Mouse (Mus musculus) lung, adult 18-20 months (tissue): ENCODE measurements around the gene Gm28374.

ENCODE experiments used
- DNase-seq, 2 experiments: peaks; one replicate each; pipeline ENCODE4 v3.0.0; 2022; ENCODE audit warnings: mixed read lengths in 2 of 2

Gene Gm28374

GRCm38 (mm10) chr19:6082156-6082555 is at the start of gene Gm28374:
TSS of gene Gm28374 (minus strand) at chr19:6082256.
- no peak for DNase-seq

- peak in 1 of 2 experiments; percentile 28 for DNase-seq
Observed at GRCm38 (mm10) chr19:6130414-6131128, 48.5 kb upstream of the Gm28374 start.

GRCm38 (mm10) chr19:6127760-6128341 is 45.8 kb upstream of the Gm28374 start, which contains the start of gene Snx15:
TSS of gene Snx15 (minus strand) at chr19:6128304.
- DNase-seq: peak; percentile 97 to 98

- DNase-seq: no peak
Observed at GRCm38 (mm10) chr19:6126789-6127580, 44.9 kb upstream of the Gm28374 start.

GRCm38 (mm10) chr19:6126289-6126688 is 44.2 kb upstream of the Gm28374 start:
- peak in 1 of 2 experiments; percentile 56 for DNase-seq

- no peak for DNase-seq
Observed at GRCm38 (mm10) chr19:6124898-6125297, 42.8 kb upstream of the Gm28374 start.

- DNase-seq: no peak
Observed at GRCm38 (mm10) chr19:6123330-6123729, 41.3 kb upstream of the Gm28374 start.

- no peak for DNase-seq
Observed at GRCm38 (mm10) chr19:6121761-6122160, 39.7 kb upstream of the Gm28374 start.

GRCm38 (mm10) chr19:6118677-6119185 is 36.7 kb upstream of the Gm28374 start:
- DNase-seq: peak in 1 of 2 experiments; percentile 27

GRCm38 (mm10) chr19:6117986-6118676 is 36.1 kb upstream of the Gm28374 start, which contains the start of gene Sac3d1:
TSS of gene Sac3d1 (minus strand) at chr19:6118650.
- DNase-seq: peak; percentile 92 to 93

- DNase-seq: no peak
Observed at GRCm38 (mm10) chr19:6117346-6117985, 35.4 kb upstream of the Gm28374 start.

- DNase-seq: no peak
Observed at GRCm38 (mm10) chr19:6116113-6116850, 34.2 kb upstream of the Gm28374 start.

GRCm38 (mm10) chr19:6113116-6113515 is 31.1 kb upstream of the Gm28374 start:
- DNase-seq: no peak

- DNase-seq: no peak
Observed at GRCm38 (mm10) chr19:6105586-6105985, 23.5 kb upstream of the Gm28374 start, which contains the start of gene Naaladl1. TSS of gene Naaladl1 (plus strand) at chr19:6105782.

- no peak for DNase-seq
Observed at GRCm38 (mm10) chr19:6104476-6104875, 22.4 kb upstream of the Gm28374 start.

- no peak for DNase-seq
Observed at GRCm38 (mm10) chr19:6102169-6102853, 20.3 kb upstream of the Gm28374 start.

- DNase-seq: no peak
Observed at GRCm38 (mm10) chr19:6101186-6101585, 19.1 kb upstream of the Gm28374 start.

GRCm38 (mm10) chr19:6097847-6098246 is 15.8 kb upstream of the Gm28374 start:
- no peak for DNase-seq

GRCm38 (mm10) chr19:6094119-6094518 is 12.1 kb upstream of the Gm28374 start, which contains the start of gene AC131692.1:
TSS of gene AC131692.1 (plus strand) at chr19:6094419.
- DNase-seq: no peak

GRCm38 (mm10) chr19:6088841-6089240 is 6.8 kb upstream of the Gm28374 start:
- no peak for DNase-seq
